Mouse (Mus musculus): ENCODE data around the gene Adprh.

- TF ChIP-seq CTCF (IDR thresholded peaks at IDR 0.05; ENCODE audit: borderline replicate concordance, insufficient read depth, low read length) (no peak), POLR2A (IDR thresholded peaks at IDR 0.05; ENCODE audit: low read depth, low read length) (no peak)
Observed at GRCm38 (mm10) chr16:38448458-38448857, 4.0 kb downstream of the Adprh start.
